Mouse (Mus musculus) embryonic fibroblast, embryonic 13.5 days (primary cell): ENCODE measurements around the gene Soat2. TPM values are rescaled to one million over a fixed set of nuclear protein-coding genes. Genes with fewer than 3 reads are reported as not detected.
A peak's percentile ranks its signal among the peaks of the same experiment; 100 is the strongest.

ENCODE experiments used
- H3K27ac ChIP-seq: 2 replicates; pipeline ENCODE4 v1.5.1; 2012; ENCODE audit warnings: low read length, control low read depth, inconsistent platforms; ENCODE audit not compliant: insufficient read depth
- H3K4me1 ChIP-seq: 2 replicates; pipeline ENCODE4 v1.6.1; 2011; ENCODE audit warnings: low read length; ENCODE audit not compliant: control insufficient read depth, insufficient read depth
- H3K4me3 ChIP-seq: 2 replicates; pipeline ENCODE4 v1.5.1; 2011; ENCODE audit warnings: mild to moderate bottlenecking, control low read depth, low read length; ENCODE audit not compliant: insufficient read depth
- CTCF ChIP-seq: IDR thresholded peaks from 2 replicates; pipeline ENCODE4 v1.5.1; 2011; ENCODE audit warnings: mild to moderate bottlenecking, control low read depth, low read length, moderate library complexity, borderline replicate concordance; ENCODE audit not compliant: insufficient read depth
- POLR2A ChIP-seq: IDR thresholded peaks from 2 replicates; pipeline ENCODE4 v1.6.1; 2011; ENCODE audit warnings: low read depth, mild to moderate bottlenecking, control low read depth, low read length, moderate library complexity
- polyA plus RNA-seq: library from polyadenylated mRNA; stranded (reverse); fragments of >200 nt; gene quantifications from 2 replicates; pipeline ENCODE4 v1.2.4, GENCODE M21; 2011; ENCODE audit warnings: low read depth; ENCODE audit not compliant: missing spikeins, insufficient read length

Gene Soat2
- polyA plus RNA-seq, 1 experiment = 2.6 TPM

DNA sequence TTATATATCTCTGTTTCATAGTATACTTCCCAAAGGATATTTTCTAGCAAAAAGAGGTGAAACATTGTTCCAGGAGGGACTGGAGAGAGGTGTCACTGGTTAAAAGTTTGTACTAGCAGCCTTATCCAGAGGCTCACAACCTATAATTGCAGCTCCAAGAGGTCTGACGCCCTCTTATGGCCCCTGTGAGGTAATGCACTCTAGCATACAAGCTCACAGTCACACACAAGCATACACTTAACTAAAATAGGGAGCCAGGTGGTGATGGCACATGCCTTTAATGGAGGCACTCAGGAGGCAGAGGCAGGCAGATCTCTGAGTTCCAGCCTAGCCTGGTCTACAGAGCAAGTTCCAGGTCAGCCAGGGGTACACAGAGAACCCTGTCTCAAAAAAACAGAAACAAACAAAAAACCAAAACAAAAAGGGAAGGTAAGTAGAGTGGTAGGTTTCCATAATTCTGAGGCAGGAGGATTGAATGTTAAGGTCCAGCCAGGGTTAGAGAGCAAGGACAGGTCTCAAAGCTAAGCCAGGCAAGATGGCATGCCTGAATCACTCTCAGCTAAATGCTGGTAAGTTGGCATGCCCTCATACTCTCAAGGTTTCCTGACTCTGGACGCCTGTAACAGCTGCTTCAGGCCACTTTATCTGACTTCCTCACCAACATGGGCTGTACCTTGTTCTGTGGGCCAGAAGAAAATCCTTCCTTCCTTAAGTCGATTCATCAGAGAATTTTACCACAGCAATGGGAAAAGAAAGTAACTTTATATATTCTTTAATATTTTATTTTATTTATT, 13.8 kb downstream of the Soat2 start:
- peaks cover 17% of the 10 kb centered on the region for H3K4me1 ChIP-seq
- TF ChIP-seq CTCF (no peak), POLR2A (no peak)

GRCm38 (mm10) chr15:102165468-102166100, 15.3 kb downstream of the Soat2 start:
- peaks cover 17% of the 10 kb centered on the region for H3K4me1 ChIP-seq
- TF ChIP-seq CTCF (no peak), POLR2A (no peak)
- no peak overlapping the region for H3K27ac ChIP-seq
- no peak overlapping the region for H3K4me3 ChIP-seq

More for the DNA sequence above, 13.8 kb downstream of the Soat2 start:
- H3K27ac ChIP-seq = no peak overlapping the region
- no peak overlapping the region for H3K4me3 ChIP-seq

DNA sequence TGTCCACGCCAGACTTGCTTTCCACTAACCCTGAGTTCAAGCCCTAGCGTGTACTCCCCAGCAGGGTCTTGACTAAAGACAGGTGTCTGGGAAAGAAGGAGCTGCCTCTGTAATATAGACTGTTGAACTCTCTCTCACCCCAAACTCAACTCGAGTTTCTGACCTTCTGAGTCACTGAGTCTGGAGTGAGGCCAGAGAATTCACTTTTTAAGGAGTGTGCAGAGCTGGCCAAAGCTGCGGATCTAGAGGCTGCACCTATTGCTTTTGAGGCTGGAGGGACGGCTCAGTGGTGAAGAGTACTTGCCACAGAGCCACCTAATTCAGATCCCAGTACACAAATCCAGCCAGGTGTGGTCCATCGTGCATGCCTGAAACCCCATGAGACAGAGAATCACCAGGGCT, 17.3 kb downstream of the Soat2 start:
- H3K4me3 ChIP-seq = no peak overlapping the region
- TF ChIP-seq POLR2A (no peak), CTCF (no peak)
- peaks cover 17% of the 10 kb centered on the region for H3K4me1 ChIP-seq
- H3K27ac ChIP-seq = peak overlapping the region; percentile 83

GRCm38 (mm10) chr15:102169064-102169463, 18.7 kb downstream of the Soat2 start:
- peaks cover 17% of the 10 kb centered on the region for H3K4me1 ChIP-seq
- H3K27ac ChIP-seq = no peak overlapping the region
- TF ChIP-seq CTCF (no peak), POLR2A (no peak)
- H3K4me3 ChIP-seq = no peak overlapping the region

GRCm38 (mm10) chr15:102173581-102173980, 23.3 kb downstream of the Soat2 start:
- H3K27ac ChIP-seq = no peak overlapping the region
- peaks cover 1% of the 10 kb centered on the region for H3K4me1 ChIP-seq
- no peak for TF ChIP-seq CTCF
- TF ChIP-seq POLR2A = no peak
- H3K4me3 ChIP-seq = no peak overlapping the region

DNA sequence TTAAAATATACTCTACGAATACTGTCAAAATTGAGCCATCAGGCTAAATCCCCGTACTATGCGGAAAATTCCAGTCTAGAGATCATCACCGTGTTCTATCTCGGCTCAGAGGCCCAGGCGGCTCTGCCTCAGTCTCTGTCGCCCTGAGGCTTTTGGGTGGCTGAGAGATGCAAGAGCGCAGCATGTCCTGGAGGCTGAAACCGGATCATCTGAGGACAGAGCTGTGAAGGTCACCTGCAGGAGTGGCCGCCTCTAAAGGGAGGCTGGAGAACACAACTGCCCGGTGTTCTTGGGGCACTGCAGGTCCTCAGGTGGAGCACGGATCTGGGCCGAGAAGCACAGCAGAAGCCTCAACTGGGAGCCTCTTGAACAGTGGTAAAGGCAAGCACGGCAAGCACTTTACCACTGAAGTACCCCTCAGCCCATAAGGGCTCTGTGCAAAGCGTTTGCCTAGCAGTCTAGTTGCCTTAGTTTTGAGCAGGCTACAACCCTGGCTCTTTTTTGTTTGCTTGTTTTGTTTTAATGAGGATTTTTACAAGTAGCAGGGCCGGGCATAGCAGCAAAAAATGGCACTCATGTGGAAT, 25.5 kb downstream of the Soat2 start:
- TF ChIP-seq POLR2A = no peak
- H3K4me3 ChIP-seq = no peak overlapping the region
- H3K27ac ChIP-seq = no peak overlapping the region
- H3K4me1 ChIP-seq = no peaks in the 10 kb centered on the region

DNA sequence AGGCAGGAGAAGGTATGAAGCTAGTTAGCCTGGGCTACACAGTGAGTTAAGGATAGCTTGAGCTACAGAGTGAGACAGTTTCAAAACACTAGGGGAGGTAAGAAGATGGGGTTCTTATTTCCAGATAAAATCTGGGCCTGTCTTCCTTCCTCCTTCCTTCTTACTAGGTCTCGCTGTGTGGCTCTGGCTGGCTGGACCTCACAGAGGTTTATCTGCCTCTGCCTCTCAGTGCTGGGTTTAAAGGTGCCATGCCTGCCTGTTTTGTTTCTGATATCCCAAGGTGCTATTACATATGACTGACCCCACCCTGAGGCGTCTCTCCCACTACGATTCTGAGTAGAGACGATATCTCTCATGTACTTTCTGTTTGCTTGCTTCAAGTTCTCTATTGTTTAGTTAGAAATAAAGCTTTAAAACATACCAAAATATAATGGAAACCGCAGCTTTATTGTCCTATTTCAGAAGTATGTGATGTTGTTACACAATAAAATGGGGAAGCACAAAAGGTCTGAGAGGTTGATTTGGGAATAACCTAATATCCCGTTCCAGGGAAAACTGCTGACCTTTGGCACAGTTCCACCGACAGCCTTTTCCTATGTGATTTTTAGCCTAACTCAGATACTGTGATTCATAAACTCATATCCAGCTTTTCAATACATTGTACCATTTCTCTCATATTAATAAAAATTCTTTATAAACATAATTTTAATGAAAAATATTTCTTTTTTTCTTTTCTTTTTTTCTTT, 26.4 kb downstream of the Soat2 start:
- TF ChIP-seq CTCF (no peak), POLR2A (no peak)
- Histone ChIP-seq H3K27ac (no peak overlapping the region), H3K4me1 (no peaks in the 10 kb centered on the region), H3K4me3 (no peak overlapping the region)

DNA sequence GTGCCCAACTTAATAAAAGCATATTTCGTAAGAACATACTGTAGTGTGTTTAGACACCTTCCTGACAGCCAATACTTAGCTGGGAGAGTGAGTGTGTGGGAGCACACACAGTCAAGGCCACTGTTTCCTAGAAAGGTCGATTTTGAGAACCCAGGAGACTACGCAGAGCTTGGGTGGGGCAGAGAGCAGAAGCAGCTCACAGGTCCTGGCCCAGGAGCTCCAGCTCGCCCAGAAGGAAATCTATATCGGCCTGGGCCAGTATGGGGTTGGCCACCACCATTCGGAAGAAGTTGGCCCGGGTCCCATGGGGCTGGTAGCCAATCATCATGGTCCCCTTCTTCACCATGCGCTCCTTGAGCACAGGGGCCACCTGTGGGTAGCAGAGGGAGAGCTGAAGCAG, 27.1 kb downstream of the Soat2 start:
- no peaks in the 10 kb centered on the region for H3K4me1 ChIP-seq
- no peak overlapping the region for H3K4me3 ChIP-seq
- no peak overlapping the region for H3K27ac ChIP-seq
- TF ChIP-seq CTCF (no peak), POLR2A (no peak)

DNA sequence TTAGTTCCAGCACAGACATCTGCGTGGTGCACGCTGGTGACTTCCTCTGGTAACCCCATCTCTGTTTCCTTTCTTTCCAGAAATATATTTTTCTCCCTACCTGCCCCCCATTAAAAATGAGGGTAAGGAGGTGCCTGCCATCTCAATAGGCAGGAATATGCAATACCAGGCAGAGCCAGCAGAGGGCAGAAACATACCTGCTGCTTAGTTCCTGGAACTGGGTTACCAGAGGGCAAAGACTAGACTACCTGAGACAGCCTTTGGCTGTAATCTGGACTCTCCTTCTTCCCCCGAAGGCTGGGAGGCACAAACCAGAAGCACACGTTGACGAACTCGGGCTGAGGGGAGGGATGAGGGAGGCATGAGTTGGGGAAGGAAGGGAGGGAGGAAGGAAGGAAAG, 28.0 kb downstream of the Soat2 start:
- H3K27ac ChIP-seq = no peak overlapping the region
- TF ChIP-seq POLR2A (no peak), CTCF (peak; percentile 50; the same call in 1 of the 2 replicates)
- no peaks in the 10 kb centered on the region for H3K4me1 ChIP-seq
- no peak overlapping the region for H3K4me3 ChIP-seq

DNA sequence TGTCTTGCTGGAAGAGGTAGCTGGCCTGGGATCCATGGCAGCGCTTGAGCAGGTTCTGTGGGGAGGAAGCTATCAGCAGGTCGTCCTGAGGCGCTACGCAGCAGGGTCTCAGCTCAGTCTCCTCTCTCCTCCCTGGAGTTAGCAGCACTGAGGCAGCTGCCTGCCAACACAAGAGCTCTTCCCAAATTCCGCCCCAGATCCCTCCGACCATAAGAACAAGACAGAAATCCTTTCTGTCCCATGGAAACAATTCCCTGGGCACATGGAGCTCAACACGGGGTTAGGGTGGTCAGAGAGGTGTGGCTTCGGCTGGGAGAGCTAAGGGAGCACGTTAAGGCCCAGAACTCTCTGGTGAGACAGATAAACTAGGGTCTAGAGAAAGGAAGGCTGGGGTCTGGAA, 28.8 kb downstream of the Soat2 start:
- TF ChIP-seq POLR2A (no peak), CTCF (no peak)
- H3K4me1 ChIP-seq = no peaks in the 10 kb centered on the region
- no peak overlapping the region for H3K27ac ChIP-seq
- H3K4me3 ChIP-seq = no peak overlapping the region
